In genomic region chr8:8733804-8734203, GRCm38 (mm10) we compare ENCODE assay signal across 9 mouse cellular contexts. TPM values are rescaled to one million over a fixed set of nuclear protein-coding genes. Genes with fewer than 3 reads are reported as not detected.
DNase-seq lines count a peak whose midpoint lies in the region; TF ChIP-seq lines count a peak whose summit lies in the region.
"Had no signal": no experiment of that assay in that cellular context is flagged by ENCODE, and none has a peak within 500 bp of the region (broad histone marks: within the 10 kb centered on the region; RNA-seq: fewer than 3 reads in every experiment).

No protein-coding gene starts in this region.

- TF ChIP-seq CTCF in spleen, adult 2 months (IDR thresholded peaks at IDR 0.05; ENCODE audit: extremely low read depth, insufficient read depth, insufficient read length, insufficient replicate concordance): peak; percentile 54; the same call in 1 of the 2 replicates

- no peaks in the 10 kb centered on the region for H3K4me1 ChIP-seq in spleen, adult 2 months (ENCODE audit: control insufficient read depth, insufficient read depth, insufficient read length)

- WGBS in spleen, adult 2 months: 29% methylated on average over 4 of the region's 4 CpGs

- no peaks in the 10 kb centered on the region for H3K27me3 ChIP-seq in spleen, adult 2 months (ENCODE audit: control insufficient read depth, insufficient read depth, low read length)
- H3K27me3 ChIP-seq: limb, embryonic 15.5 days had no signal

- no peak for TF ChIP-seq POLR2A in spleen, adult 2 months (IDR thresholded peaks at IDR 0.05; ENCODE audit: low read depth, low read length)

- no peak overlapping the region for H3K27ac ChIP-seq in spleen, adult 2 months (ENCODE audit: insufficient read depth, low read length)
- H3K27ac ChIP-seq: limb, embryonic 15.5 days had no signal

- no peak overlapping the region for H3K4me3 ChIP-seq in spleen, adult 2 months (ENCODE audit: extremely low read depth, insufficient read depth, insufficient read length)
- H3K4me3 ChIP-seq: limb, embryonic 15.5 days had no signal

- H3K36me3 ChIP-seq in spleen, adult 2 months (ENCODE audit: control insufficient read depth, insufficient read depth, low read length): no peaks in the 10 kb centered on the region
- H3K36me3 ChIP-seq: limb, embryonic 15.5 days had no signal

- peak; percentile 7 for DNase-seq in gastrocnemius, adult 18-20 months (ENCODE audit: low spot score)
- no peak for DNase-seq in gastrocnemius, postnatal 10 days
- DNase-seq in spleen, adult 2 months (ENCODE audit: low read depth in 1 of 2, low spot score in 2 of 2): peak; percentile 1 to 9
- DNase-seq in spleen, postnatal 4 days (ENCODE audit: low spot score in 2 of 2): no peak
- peak; percentile 6 to 14 for DNase-seq in cerebellum, postnatal 36 days
- DNase-seq in lung, postnatal 10 days: peak; percentile 42
- no peak for DNase-seq in layer of hippocampus, postnatal 10 days (ENCODE audit: low spot score in 2 of 2)
- DNase-seq in layer of hippocampus, adult 11-12 months (ENCODE audit: low spot score): no peak

RNA-seq across cellular contexts. Expression of gene Arglu1, which starts 43.5 kb away (rescaled TPM):
- total RNA-seq in gastrocnemius, adult 18-20 months (2021): 10 to 100 TPM; 38.7 to 42.4 TPM
- 10 to 100 TPM; 33.5 to 46.7 TPM for total RNA-seq in gastrocnemius, postnatal 10 days (2021)
- polyA plus RNA-seq in spleen, adult 2 months (2012; rRNA removed): 20.7 and 22.4 TPM in 2 replicates
- 100 to 1,000 TPM; 118 to 122 TPM for total RNA-seq in layer of hippocampus, postnatal 10 days (2021)

Comparison
In these comparisons a context has a peak if more than half of its experiments do, and no peak if none do; other contexts are left out.
1. DNase-seq: peak in gastrocnemius, adult 18-20 months (single experiment), spleen, adult 2 months (2 of 2), cerebellum, postnatal 36 days (2 of 2) and lung, postnatal 10 days (single experiment); none in gastrocnemius, postnatal 10 days (single experiment), spleen, postnatal 4 days (0 of 2), layer of hippocampus, postnatal 10 days (0 of 2) and layer of hippocampus, adult 11-12 months (single experiment).